Mouse (Mus musculus): ENCODE results near the gene Gm49358.

The Gm49358 gene

GRCm38 (mm10) chr10:86763672-86764071 lies at the start of gene Gm49358:
Gene Gm49358 (plus strand): TSS chr10:86763972.
- no peak for DNase-seq (ENCODE audit: low spot score in 2 of 2)

- DNase-seq (ENCODE audit: low spot score in 2 of 2), result peak; percentile 14 to 45
Measured at GRCm38 (mm10) chr10:86727548-86727980, 36.2 kb upstream of the Gm49358 start.

GRCm38 (mm10) chr10:86728176-86728575 lies 35.6 kb upstream of the Gm49358 start:
- DNase-seq (ENCODE audit: low spot score in 2 of 2), result peak in 1 of 2 experiments; percentile 22

GRCm38 (mm10) chr10:86730823-86731499 lies 32.8 kb upstream of the Gm49358 start:
- DNase-seq (ENCODE audit: low spot score in 2 of 2), result peak; percentile 77 to 80

- no peak for DNase-seq (ENCODE audit: low spot score in 2 of 2)
Measured at GRCm38 (mm10) chr10:86731500-86731863, 32.3 kb upstream of the Gm49358 start.

- no peak for DNase-seq (ENCODE audit: low spot score in 2 of 2)
Measured at GRCm38 (mm10) chr10:86735036-86735435, 28.7 kb upstream of the Gm49358 start.

- no peak for DNase-seq (ENCODE audit: low spot score in 2 of 2)
Measured at GRCm38 (mm10) chr10:86742918-86743317, 20.9 kb upstream of the Gm49358 start.

- DNase-seq (ENCODE audit: low spot score in 2 of 2), result no peak
Measured at GRCm38 (mm10) chr10:86744306-86744705, 19.5 kb upstream of the Gm49358 start.

GRCm38 (mm10) chr10:86755816-86756502 lies 7.8 kb upstream of the Gm49358 start:
- no peak for DNase-seq (ENCODE audit: low spot score in 2 of 2)

GRCm38 (mm10) chr10:86757724-86758123 lies 6.0 kb upstream of the Gm49358 start:
- DNase-seq (ENCODE audit: low spot score in 2 of 2), result no peak

- no peak for DNase-seq (ENCODE audit: low spot score in 2 of 2)
Measured at GRCm38 (mm10) chr10:86758211-86758610, 5.6 kb upstream of the Gm49358 start.

GRCm38 (mm10) chr10:86761236-86761635 lies 2.5 kb upstream of the Gm49358 start:
- no peak for DNase-seq (ENCODE audit: low spot score in 2 of 2)

GRCm38 (mm10) chr10:86761722-86762383 lies 1.9 kb upstream of the Gm49358 start:
- DNase-seq (ENCODE audit: low spot score in 2 of 2), result no peak

GRCm38 (mm10) chr10:86762384-86762730 lies 1.4 kb upstream of the Gm49358 start:
- no peak for DNase-seq (ENCODE audit: low spot score in 2 of 2)

GRCm38 (mm10) chr10:86765344-86765966 lies 1.7 kb downstream of the Gm49358 start:
- no peak for DNase-seq (ENCODE audit: low spot score in 2 of 2)

- DNase-seq (ENCODE audit: low spot score in 2 of 2), result no peak
Measured at GRCm38 (mm10) chr10:86769216-86769615, 5.4 kb downstream of the Gm49358 start.

GRCm38 (mm10) chr10:86769797-86770196 lies 6.0 kb downstream of the Gm49358 start:
- DNase-seq (ENCODE audit: low spot score in 2 of 2), result no peak

- no peak for DNase-seq (ENCODE audit: low spot score in 2 of 2)
Measured at GRCm38 (mm10) chr10:86771701-86772100, 7.9 kb downstream of the Gm49358 start.

GRCm38 (mm10) chr10:86772231-86772631 lies 8.5 kb downstream of the Gm49358 start:
- DNase-seq (ENCODE audit: low spot score in 2 of 2), result no peak

- no peak for DNase-seq (ENCODE audit: low spot score in 2 of 2)
Measured at GRCm38 (mm10) chr10:86773360-86773759, 9.6 kb downstream of the Gm49358 start.

GRCm38 (mm10) chr10:86776281-86776680 lies 12.5 kb downstream of the Gm49358 start:
- DNase-seq (ENCODE audit: low spot score in 2 of 2), result no peak

- DNase-seq (ENCODE audit: low spot score in 2 of 2), result no peak
Measured at GRCm38 (mm10) chr10:86777614-86778319, 14.0 kb downstream of the Gm49358 start.
